Mouse (Mus musculus) kidney, postnatal 0 days (tissue): ENCODE data around the gene C3. TPM values are rescaled to one million over a fixed set of nuclear protein-coding genes. Genes with fewer than 3 reads are reported as not detected.
A peak's percentile ranks its signal among the peaks of the same experiment; 100 is the strongest.

Experiments used
- ATAC-seq: fragments of 200-750 bp; cut with Nextera tagmentation; replicated peaks from 2 replicates; pipeline ENCODE4 v1.8.0; 2017; ENCODE audit warnings: low read depth, moderate number of reproducible peaks, moderate TSS enrichment, moderate library complexity; ENCODE audit not compliant: low FRiP score
- DNase-seq: peaks from one replicate; pipeline ENCODE4 v3.0.0-alpha.2; 2016; ENCODE audit warnings: low spot score
- H3K27ac ChIP-seq: fragments of 300-500 bp; sonication (generic); 2 replicates; pipeline ENCODE4 v1.5.1; 2014; ENCODE audit warnings: mild to moderate bottlenecking
- H3K27me3 ChIP-seq: fragments of 300-500 bp; sonication (generic); 2 replicates; pipeline ENCODE4 v1.6.1; 2014; ENCODE audit warnings: low read length, mixed read lengths; ENCODE audit not compliant: insufficient read depth
- H3K36me3 ChIP-seq: fragments of 300-500 bp; sonication (generic); 2 replicates; pipeline ENCODE4 v1.6.1; 2014; ENCODE audit warnings: low read length, mixed read lengths; ENCODE audit not compliant: insufficient read depth
- H3K4me1 ChIP-seq: fragments of 300-500 bp; sonication (generic); replicated peaks from 2 replicates; pipeline ENCODE4 v1.6.1; 2014; ENCODE audit warnings: antibody characterized with exemption, low read length, mixed read lengths; ENCODE audit not compliant: insufficient read depth
- H3K4me2 ChIP-seq: fragments of 300-500 bp; sonication (generic); 2 replicates; pipeline ENCODE4 v1.6.1; 2014; ENCODE audit warnings: mild to moderate bottlenecking, low read length, moderate library complexity, mixed read lengths
- H3K4me3 ChIP-seq: fragments of 300-500 bp; sonication (generic); replicated peaks from 2 replicates; pipeline ENCODE4 v1.5.1; 2014; ENCODE audit warnings: low read depth, low read length
- H3K9ac ChIP-seq: fragments of 300-500 bp; sonication (generic); 2 replicates; pipeline ENCODE4 v1.6.1; 2014; ENCODE audit warnings: low read depth, low read length
- H3K9me3 ChIP-seq: fragments of 300-500 bp; sonication (generic); replicated peaks from 2 replicates; pipeline ENCODE4 v1.6.1; 2016; ENCODE audit warnings: low read length, inconsistent platforms, mixed read lengths
- CTCF ChIP-seq: IDR thresholded peaks from 2 replicates; pipeline ENCODE4 v1.5.1; 2016; ENCODE audit warnings: antibody characterized with exemption, low read depth, mild to moderate bottlenecking, moderate library complexity
- WGBS: fragments of 180-500 bp; shearing (Covaris S2); extraction: QIAGEN DNeasy Blood & Tissue Kit; methylation state at CpG from one replicate; pipeline ENCODE4 v1.1.7; 2014; 5-methylcytosine and 5-hydroxymethylcytosine counted together
- polyA plus RNA-seq: library from polyadenylated mRNA; unstranded; fragments of >200 nt; fragmentation: Nextera tagmentation; extraction: Ambion mirVana; gene quantifications from 2 replicates; pipeline ENCODE4 v1.2.1, GENCODE M21; 2015

C3 gene
- polyA plus RNA-seq, 1 experiment from 2014 or later, result 2.9 TPM

DNA sequence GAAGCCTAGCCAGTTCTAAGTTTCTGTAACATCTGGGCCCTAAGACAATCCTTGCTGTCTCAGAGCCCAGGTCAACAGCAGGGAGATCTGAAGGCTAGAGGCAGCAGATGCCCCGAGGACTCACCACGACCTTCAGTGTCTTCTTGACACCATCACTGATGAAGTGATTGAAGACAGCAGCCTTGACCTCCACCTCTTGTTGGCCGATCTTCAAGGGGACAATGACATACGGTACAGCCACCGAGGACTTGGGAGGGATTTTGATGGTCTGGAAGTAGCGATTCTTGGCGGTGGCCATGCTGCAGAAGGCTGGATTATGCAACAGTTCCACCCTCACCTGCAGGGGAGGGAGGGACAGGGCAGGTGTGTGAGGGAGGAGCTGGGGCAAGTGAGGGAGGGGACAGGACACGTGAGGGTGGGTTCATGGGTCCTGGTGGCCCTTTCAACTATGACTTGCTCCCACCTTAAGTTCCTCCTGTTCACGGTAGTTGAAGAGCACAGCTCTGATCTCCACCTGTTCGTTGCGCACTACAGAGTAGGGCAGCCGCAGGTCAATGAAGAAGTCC lies 9.5 kb downstream of the C3 start:
- Histone ChIP-seq H3K9me3 (no peaks in the 10 kb centered on the region), H3K27ac (no peak overlapping the region)
- WGBS, result 59% methylated on average over 12 of the region's 12 CpGs

DNA sequence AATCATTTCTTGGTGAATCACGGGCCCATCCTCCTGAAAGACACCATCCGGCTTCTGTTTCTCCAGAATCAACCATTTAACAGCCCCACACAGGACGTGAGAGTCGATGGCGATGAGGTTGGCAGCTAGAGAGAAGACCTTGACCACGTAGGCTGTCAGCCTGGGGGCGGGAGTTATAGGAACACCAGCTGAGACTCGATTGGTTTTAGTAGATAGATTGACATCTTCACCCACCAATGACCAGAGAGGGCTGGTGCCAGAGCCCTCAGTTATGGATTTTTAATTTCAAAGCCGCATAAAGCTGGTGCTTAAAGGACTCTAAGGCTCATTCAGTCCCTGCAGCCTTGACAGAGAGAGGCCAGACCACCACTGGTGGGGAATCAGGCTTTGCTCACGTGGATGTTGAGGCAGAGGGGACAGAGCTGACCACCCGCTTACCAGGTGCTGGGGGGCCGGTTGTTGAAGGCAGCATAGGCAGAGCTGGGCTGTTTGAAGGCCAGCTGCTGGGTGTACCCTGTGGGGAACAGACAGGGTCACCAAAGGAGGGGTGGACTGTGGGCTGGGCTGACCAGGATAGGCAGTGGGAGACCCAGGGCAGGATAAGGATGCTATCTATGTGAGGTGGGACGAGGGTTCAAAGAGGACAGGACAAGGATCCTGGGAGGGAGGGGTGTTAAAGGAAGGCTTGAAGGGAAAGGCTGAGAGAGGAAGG lies 13.1 kb downstream of the C3 start:
- Histone ChIP-seq H3K9ac (no peak overlapping the region), H3K4me1 (no peaks in the 10 kb centered on the region), H3K36me3 (no peaks in the 10 kb centered on the region), H3K27me3 (no peaks in the 10 kb centered on the region), H3K9me3 (no peaks in the 10 kb centered on the region), H3K4me3 (no peak overlapping the region), H3K27ac (no peak overlapping the region), H3K4me2 (no peak overlapping the region)
- 0 out of 2 replicates have a peak, but pooled peaks have one; percentile 19 for ATAC-seq
- WGBS, result 47% methylated on average over 13 of the region's 13 CpGs
- no peak for TF ChIP-seq CTCF
- peak; percentile 23 for DNase-seq

More for the DNA sequence above, 9.5 kb downstream of the C3 start:
- TF ChIP-seq CTCF, result no peak
- H3K27me3 ChIP-seq, result no peaks in the 10 kb centered on the region
- ATAC-seq (no peak), DNase-seq (no peak)
- no peak overlapping the region for H3K4me2 ChIP-seq
- H3K4me3 ChIP-seq, result no peak overlapping the region
- H3K4me1 ChIP-seq, result no peaks in the 10 kb centered on the region
- H3K9ac ChIP-seq, result no peak overlapping the region
- H3K36me3 ChIP-seq, result no peaks in the 10 kb centered on the region

GRCm38 (mm10) chr17:57211501-57211900 lies 16.4 kb downstream of the C3 start:
- no peak overlapping the region for H3K9ac ChIP-seq
- H3K36me3 ChIP-seq, result no peaks in the 10 kb centered on the region
- WGBS, result 68% methylated on average over 9 of the region's 9 CpGs
- no peaks in the 10 kb centered on the region for H3K4me1 ChIP-seq
- H3K27me3 ChIP-seq, result no peaks in the 10 kb centered on the region
- no peak overlapping the region for H3K4me2 ChIP-seq
- H3K27ac ChIP-seq, result no peak overlapping the region
- DNase-seq (no peak), ATAC-seq (no peak)
- TF ChIP-seq CTCF, result no peak
- no peaks in the 10 kb centered on the region for H3K9me3 ChIP-seq
- H3K4me3 ChIP-seq, result no peak overlapping the region

DNA sequence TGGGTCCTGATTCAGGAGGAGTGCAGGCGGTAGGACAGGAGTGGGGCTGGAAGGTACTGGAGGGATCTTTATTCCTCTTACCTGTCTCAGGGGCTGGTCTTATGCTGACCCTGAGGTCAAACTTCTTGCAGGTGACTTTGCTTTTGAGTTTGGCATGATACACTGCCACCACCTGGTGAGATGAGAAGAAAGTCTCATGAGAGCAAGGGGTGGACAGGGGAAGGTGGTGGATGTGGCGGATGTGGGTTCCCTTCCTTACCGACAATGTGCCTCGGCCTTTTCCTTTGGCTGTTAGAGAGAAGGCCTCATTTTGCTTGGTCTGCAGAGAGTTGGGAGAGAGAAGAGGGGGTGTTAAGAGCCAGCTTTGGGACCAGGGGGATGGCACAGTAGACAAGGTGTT lies 18.6 kb downstream of the C3 start:
- no peak overlapping the region for H3K9ac ChIP-seq
- 87% methylated on average over 4 of the region's 4 CpGs for WGBS
- no peak overlapping the region for H3K4me2 ChIP-seq
- no peaks in the 10 kb centered on the region for H3K27me3 ChIP-seq
- no peaks in the 10 kb centered on the region for H3K4me1 ChIP-seq
- DNase-seq (no peak), ATAC-seq (no peak)
- H3K4me3 ChIP-seq, result no peak overlapping the region
- no peaks in the 10 kb centered on the region for H3K36me3 ChIP-seq
- no peaks in the 10 kb centered on the region for H3K9me3 ChIP-seq
- TF ChIP-seq CTCF, result peak; percentile 45
- no peak overlapping the region for H3K27ac ChIP-seq

DNA sequence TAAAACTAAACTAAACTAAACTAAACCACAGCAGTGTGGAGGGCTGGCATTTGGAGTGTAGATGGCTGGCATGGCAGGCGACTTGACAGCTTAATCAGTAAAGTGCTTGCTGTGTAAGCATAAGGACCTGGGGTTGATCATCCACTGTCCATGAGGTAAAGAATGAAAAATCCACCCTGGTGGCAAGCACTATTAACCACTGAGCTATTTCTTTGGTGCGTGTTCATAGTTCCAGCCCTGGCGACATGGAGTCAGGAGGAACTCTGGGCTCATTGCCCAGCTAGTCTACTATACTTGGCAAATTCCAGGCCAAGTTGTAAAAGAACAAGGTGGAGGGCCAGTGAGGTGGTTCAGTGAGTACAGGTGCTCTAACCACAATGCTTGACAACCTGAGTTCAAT lies 20.0 kb downstream of the C3 start:
- ATAC-seq, result peak; percentile 54
- H3K9me3 ChIP-seq, result no peaks in the 10 kb centered on the region
- H3K4me1 ChIP-seq, result no peaks in the 10 kb centered on the region
- no peaks in the 10 kb centered on the region for H3K36me3 ChIP-seq
- 78% methylated on average over 3 of the region's 3 CpGs for WGBS
- H3K27me3 ChIP-seq, result no peaks in the 10 kb centered on the region
- H3K4me3 ChIP-seq, result no peak overlapping the region
- no peak overlapping the region for H3K4me2 ChIP-seq
- TF ChIP-seq CTCF, result no peak
- H3K27ac ChIP-seq, result no peak overlapping the region
- no peak overlapping the region for H3K9ac ChIP-seq
- DNase-seq, result no peak

DNA sequence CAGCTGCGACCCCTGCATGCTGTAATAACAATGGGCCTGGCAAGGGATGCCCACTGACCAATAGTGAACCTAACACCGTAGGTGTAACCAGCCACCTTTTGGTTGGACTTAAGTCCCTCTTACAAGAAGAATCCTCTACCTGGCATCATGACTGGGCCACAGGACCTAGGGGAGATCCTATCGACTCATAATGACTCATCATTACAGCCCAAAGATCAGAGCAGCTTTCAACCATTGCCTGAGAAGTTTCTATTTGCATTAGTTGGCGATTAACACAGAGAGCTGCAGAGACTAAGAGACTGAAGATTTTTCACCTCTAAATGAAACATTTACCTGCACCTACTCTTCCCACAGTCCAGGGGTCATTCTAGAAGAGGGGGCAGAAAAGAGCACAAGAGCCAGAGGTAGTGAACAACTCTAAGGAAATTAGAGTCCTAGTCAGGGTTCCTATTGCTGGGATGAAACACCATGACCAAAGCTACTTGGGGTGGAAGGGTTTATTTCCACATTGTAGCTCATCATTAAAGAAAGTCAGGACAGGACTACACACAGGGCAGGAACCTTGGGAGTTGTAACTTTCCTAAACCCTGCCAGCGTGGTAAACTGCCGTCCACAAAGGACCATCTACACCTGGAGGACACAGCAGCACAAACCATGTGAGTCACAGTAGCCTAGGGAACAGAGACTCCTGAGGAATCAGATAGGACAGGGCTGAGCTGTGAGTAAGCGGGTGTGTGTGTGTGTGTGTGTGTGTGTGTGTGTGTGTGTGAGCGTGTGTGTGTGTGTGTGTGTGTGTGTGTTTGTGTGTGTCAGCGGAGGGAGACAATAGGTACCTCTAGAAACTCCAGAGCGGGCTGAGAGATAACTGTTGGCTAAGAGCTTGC lies 25.9 kb downstream of the C3 start:
- Histone ChIP-seq H3K27me3 (no peaks in the 10 kb centered on the region), H3K9ac (no peak overlapping the region), H3K36me3 (no peaks in the 10 kb centered on the region), H3K4me3 (no peak overlapping the region), H3K4me1 (no peaks in the 10 kb centered on the region), H3K9me3 (no peaks in the 10 kb centered on the region), H3K4me2 (no peak overlapping the region), H3K27ac (0 out of 2 replicates have a peak overlapping the region, but pooled peaks have one; percentile 8)
- DNase-seq (peak; percentile 15), ATAC-seq (peak; percentile 84)
- TF ChIP-seq CTCF, result no peak
- 73% methylated on average over 10 of the region's 10 CpGs for WGBS
